Mouse (Mus musculus) A20 (cell line): ENCODE results near the gene Cacna2d1.

Experiments used
- DNase-seq: peaks from one replicate; pipeline ENCODE4 v3.0.0-alpha.2; 2011; ENCODE audit warnings: low read depth, low spot score

Gene Cacna2d1

DNA sequence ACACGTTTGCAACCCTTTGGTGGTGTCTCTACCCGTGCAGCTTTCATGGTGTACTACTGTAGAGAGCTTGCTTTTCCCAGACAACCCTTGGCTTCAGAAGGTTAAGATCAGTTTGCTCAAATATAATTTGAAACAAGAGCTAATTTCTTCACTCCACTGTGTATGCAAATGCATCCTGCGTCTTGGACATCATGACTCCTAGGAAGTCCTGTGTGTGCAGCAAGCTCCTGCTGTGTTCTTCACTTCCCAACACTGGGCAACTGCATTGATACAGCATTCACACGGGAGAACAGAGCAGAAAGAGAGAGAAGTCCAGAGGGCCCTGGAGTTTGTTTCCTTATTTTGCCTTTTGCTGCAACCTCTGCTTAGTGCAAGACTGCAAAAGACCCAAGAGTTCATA lies 48.1 kb downstream of the Cacna2d1 start:
- no peak for DNase-seq

GRCm38 (mm10) chr5:15983354-15983753 lies 48.9 kb downstream of the Cacna2d1 start:
- no peak for DNase-seq

- DNase-seq: no peak
These were observed 50.9 kb downstream of the Cacna2d1 start for GRCm38 (mm10) chr5:15985228-15985858.

DNA sequence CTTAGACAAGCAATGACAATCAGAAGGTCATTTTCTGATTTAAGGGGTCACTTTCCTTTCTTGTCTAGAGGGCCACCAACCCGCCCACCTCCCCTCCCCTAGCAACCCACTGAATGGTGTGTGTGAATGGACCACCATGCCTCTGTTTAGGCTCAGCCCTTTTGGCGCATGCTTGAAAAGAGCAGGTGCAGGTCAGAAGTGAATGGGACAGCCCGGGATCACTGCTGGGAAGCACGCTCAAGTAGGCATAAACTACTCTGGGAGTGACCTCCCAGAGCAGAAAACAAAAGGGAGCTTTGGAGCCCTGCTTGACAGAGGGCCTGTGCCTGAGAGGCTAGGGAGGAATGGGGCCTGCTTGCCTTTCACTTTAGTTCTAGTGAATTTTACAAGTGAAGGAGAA lies 51.4 kb downstream of the Cacna2d1 start:
- DNase-seq: no peak

GRCm38 (mm10) chr5:15991428-15992139 lies 57.1 kb downstream of the Cacna2d1 start:
- DNase-seq: no peak

GRCm38 (mm10) chr5:15993252-15993944 lies 58.9 kb downstream of the Cacna2d1 start:
- no peak for DNase-seq

- no peak for DNase-seq
These were observed 62.7 kb downstream of the Cacna2d1 start for GRCm38 (mm10) chr5:15997190-15997589.

DNA sequence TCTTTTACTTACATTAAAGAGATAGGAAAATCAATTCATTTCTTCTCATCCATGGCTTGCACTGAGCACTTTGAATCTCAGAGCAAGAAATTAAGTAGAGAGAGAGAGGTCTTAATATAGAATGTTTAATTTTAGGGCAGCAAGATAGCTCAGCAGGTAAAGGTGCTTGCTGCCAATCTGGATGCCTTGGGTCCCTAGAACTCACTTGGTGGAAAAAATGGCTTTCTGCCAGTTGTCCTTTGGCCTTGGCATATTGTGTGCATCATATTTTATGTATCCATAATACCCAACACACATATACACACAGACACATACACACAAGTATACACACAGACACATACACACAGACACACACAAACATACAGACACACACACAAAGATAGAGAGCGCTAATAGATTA lies 63.3 kb downstream of the Cacna2d1 start:
- DNase-seq: no peak

- no peak for DNase-seq
These were observed 66.4 kb downstream of the Cacna2d1 start for GRCm38 (mm10) chr5:16000917-16001316.

DNA sequence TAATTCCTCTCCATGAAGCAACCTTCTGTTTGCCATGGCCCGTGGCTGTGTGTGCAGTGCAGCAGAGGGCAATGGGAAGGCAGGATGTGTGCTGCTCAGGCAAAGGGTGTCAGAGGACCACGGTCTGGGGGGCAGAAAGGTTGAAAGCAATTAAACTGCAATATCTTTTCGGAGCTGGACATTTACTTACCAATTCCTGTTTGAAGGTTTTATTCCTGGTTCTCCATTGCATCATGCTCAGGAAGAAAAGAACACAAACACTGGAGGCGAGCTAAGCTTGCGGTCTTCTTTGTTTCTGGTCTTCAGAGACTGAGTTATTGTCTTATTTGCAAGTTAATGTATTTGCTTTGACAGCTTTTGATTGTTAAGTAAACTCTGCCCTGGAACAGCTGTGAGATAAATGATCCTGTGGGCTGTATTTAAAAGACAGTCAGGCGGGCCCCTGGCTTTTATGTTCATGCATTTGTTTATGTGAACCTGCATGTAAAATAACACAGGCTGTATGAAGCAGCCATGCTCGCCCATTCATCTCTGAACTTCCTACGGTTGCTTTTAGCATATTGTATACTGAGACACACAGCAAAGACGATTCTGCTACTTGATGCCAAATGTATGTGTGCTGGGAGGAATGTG lies 68.1 kb downstream of the Cacna2d1 start:
- no peak for DNase-seq

DNA sequence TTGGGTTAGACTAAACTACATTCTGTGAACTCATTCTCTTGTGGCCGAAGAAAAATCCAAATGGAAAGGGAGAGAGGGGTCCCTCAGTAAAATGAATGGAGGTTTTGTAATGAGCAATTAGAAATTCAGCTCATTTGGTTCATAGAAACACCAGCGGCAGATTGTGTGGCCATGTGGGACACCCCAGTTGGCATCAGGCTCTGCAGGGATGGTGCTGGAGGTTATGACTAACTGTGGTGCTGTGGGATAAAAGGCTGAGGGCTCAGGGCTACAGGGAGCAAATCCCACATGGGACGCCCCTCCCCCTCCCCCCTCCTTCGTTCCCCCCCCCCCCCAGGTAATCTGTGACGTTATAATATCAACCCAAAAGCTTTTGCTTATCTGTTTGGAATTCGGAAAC lies 69.8 kb downstream of the Cacna2d1 start:
- no peak for DNase-seq

DNA sequence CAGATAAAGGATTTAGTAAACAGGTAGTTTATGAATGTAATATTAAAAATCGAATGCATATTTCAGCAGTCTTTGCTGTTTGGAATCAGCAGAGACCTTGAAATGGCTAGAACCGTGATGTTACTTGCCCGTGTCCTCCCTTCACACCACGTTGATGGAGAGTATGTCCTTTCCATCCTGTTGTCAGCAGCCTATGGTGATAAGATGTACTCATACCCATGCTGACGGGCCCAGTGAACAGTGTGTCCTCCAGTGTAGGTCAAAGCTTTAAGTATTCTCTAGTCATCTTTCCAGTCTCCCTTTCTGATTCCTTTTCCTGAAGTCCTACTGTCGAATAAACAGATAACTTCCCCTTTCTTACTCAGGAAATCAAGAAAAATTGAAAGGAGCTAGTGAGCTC lies 72.5 kb downstream of the Cacna2d1 start:
- no peak for DNase-seq

- DNase-seq: no peak
These were observed 79.2 kb downstream of the Cacna2d1 start for GRCm38 (mm10) chr5:16013649-16014048.

DNA sequence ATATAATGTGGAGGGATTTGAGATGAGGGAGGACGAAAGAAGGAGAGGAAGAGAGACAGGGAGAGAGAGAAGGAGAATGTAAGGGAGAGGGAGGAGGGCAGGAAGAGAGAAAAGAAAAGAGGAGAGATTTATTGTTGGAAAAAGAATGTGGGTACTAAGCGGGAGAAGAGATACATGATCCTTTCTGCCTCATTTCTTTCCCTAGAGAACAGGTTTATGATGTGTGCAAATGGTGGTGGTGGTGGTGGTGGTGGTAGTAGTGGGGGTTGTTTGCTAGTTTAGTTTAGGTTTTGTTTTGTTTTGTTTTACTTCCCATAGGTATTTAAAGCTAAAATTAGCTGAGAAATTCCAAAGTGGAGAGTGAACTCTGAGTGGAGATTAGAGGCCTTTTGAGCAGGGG lies 79.9 kb downstream of the Cacna2d1 start:
- DNase-seq: no peak

- DNase-seq: no peak
These were observed 90.3 kb downstream of the Cacna2d1 start for GRCm38 (mm10) chr5:16024626-16025417.

DNA sequence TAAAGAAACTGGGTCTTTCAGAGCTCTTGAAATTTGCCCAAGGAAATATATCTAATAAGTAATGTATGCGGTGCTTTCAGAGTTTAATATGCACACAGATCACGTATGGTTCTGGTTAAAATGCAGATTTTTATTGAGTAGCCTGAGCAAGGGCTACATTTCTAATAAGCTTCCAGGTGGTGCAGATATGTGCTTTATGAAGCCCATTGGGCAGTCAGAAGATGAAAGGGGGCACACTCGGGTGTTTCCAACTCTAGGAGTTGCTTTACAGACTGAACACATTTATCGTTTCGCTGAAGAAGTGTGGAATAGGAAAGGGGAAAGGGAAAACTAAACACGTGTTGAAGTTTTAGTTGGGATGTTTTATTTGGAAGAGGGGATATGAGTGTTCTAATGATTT lies 94.4 kb downstream of the Cacna2d1 start:
- no peak for DNase-seq

- DNase-seq: no peak
These were observed 95.0 kb downstream of the Cacna2d1 start for GRCm38 (mm10) chr5:16029481-16029880.

GRCm38 (mm10) chr5:16033569-16033968 lies 99.1 kb downstream of the Cacna2d1 start:
- no peak for DNase-seq

GRCm38 (mm10) chr5:16035259-16035658 lies 100.8 kb downstream of the Cacna2d1 start:
- DNase-seq: no peak

GRCm38 (mm10) chr5:16045147-16045878 lies 110.8 kb downstream of the Cacna2d1 start:
- DNase-seq: no peak
